Comparison of ENCODE assay signal across 24 mouse cellular contexts in the genomic region with DNA sequence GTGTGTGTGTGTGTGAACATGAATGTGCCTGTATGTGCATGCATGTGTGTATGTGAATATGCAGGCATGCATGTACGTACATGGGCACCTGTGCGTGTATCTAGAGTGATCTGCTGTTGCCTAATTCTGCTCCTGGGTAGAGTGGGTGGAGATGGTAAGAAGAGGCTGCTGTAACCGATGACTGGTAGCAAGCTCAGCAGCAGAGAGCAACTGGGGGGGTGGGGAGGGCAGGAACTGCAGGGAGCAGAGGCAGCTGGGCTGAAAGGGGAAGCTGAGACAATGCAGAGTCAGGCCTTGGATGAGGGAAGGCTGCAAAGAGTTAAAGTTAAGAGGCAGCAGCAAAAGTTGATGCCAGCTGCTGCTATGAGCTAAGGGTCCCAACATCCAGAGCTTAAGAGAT. TPM values are rescaled to one million over a fixed set of nuclear protein-coding genes. Genes with fewer than 3 reads are reported as not detected.
DNase-seq lines count a peak whose midpoint lies in the region; ATAC-seq and TF ChIP-seq lines count a peak whose summit lies in the region.
"Had no signal": no experiment of that assay in that cellular context is flagged by ENCODE, and none has a peak within 500 bp of the region (broad histone marks: within the 10 kb centered on the region; RNA-seq: fewer than 3 reads in every experiment).

No protein-coding gene starts in this region.

- H3K4me3 ChIP-seq in embryonic facial prominence, embryonic 10.5 days, result no peak overlapping the region
- peak overlapping the region; percentile 8 for H3K4me3 ChIP-seq in megakaryocyte, embryonic 14.5 days (replicated peaks)
- H3K4me3 ChIP-seq in stomach, postnatal 0 days (ENCODE audit: low read depth, low read length), result no peak overlapping the region
- H3K4me3 ChIP-seq in hindbrain, postnatal 0 days (ENCODE audit: low read length), result no peak overlapping the region
- H3K4me3 ChIP-seq: heart, embryonic 10.5 days; hindbrain, embryonic 15.5 days; intestine, embryonic 15.5 days; layer of hippocampus, adult 2 months; limb, embryonic 12.5 days; liver, embryonic 13.5 days; midbrain, embryonic 15.5 days; neural tube, embryonic 13.5 days had no signal

- no peak overlapping the region for H3K4me2 ChIP-seq in stomach, postnatal 0 days (replicated peaks; ENCODE audit: low read depth)
- no peak overlapping the region for H3K4me2 ChIP-seq in hindbrain, postnatal 0 days (ENCODE audit: low read depth, low read length)
- H3K4me2 ChIP-seq: hindbrain, embryonic 15.5 days; intestine, embryonic 15.5 days; limb, embryonic 12.5 days; liver, embryonic 13.5 days; lung, embryonic 14.5 days; midbrain, embryonic 15.5 days; neural tube, embryonic 13.5 days had no signal

- H3K27ac ChIP-seq in embryonic facial prominence, embryonic 10.5 days (replicated peaks), result peak overlapping the region; percentile 44; the same call in 1 of the 2 replicates
- peak overlapping the region; percentile 35; the same call in 1 of the 2 replicates for H3K27ac ChIP-seq in stomach, postnatal 0 days (replicated peaks)
- H3K27ac ChIP-seq in hindbrain, postnatal 0 days, result no peak overlapping the region
- H3K27ac ChIP-seq: heart, embryonic 10.5 days; hindbrain, embryonic 15.5 days; intestine, embryonic 15.5 days; layer of hippocampus, adult 2 months; limb, embryonic 12.5 days; liver, embryonic 13.5 days; midbrain, embryonic 15.5 days; neural tube, embryonic 13.5 days had no signal

- no peak for TF ChIP-seq EP300 in stomach, postnatal 0 days (optimal IDR thresholded peaks at IDR 0.05)

- peaks cover 4% of the 10 kb centered on the region for H3K27me3 ChIP-seq in embryonic facial prominence, embryonic 10.5 days (replicated peaks; ENCODE audit: low read depth, poor library complexity, severe bottlenecking)
- peaks cover 75% of the 10 kb centered on the region for H3K27me3 ChIP-seq in megakaryocyte, embryonic 14.5 days (replicated peaks)
- no peaks in the 10 kb centered on the region for H3K27me3 ChIP-seq in stomach, postnatal 0 days (ENCODE audit: control insufficient read depth, insufficient read depth, low read length)
- H3K27me3 ChIP-seq in hindbrain, postnatal 0 days (ENCODE audit: insufficient read depth, low read length), result no peaks in the 10 kb centered on the region
- H3K27me3 ChIP-seq: hindbrain, embryonic 15.5 days; intestine, embryonic 15.5 days; liver, embryonic 13.5 days; midbrain, embryonic 15.5 days; Patski had no signal

- 65% methylated on average over 3 of the region's 3 CpGs for WGBS in embryonic facial prominence, embryonic 10.5 days
- 54% methylated on average over 3 of the region's 3 CpGs for WGBS in stomach, postnatal 0 days
- 69% methylated on average over 3 of the region's 3 CpGs for WGBS in hindbrain, postnatal 0 days

- H3K9me3 ChIP-seq in embryonic facial prominence, embryonic 10.5 days, result no peaks in the 10 kb centered on the region
- H3K9me3 ChIP-seq in megakaryocyte, embryonic 14.5 days, result no peaks in the 10 kb centered on the region
- H3K9me3 ChIP-seq in stomach, postnatal 0 days (ENCODE audit: control insufficient read depth, low read length), result no peaks in the 10 kb centered on the region
- no peaks in the 10 kb centered on the region for H3K9me3 ChIP-seq in hindbrain, postnatal 0 days (ENCODE audit: low read length)
- H3K9me3 ChIP-seq: G1E; heart, embryonic 10.5 days; hindbrain, embryonic 15.5 days; intestine, embryonic 15.5 days; limb, embryonic 12.5 days; liver, embryonic 13.5 days; midbrain, embryonic 15.5 days; neural tube, embryonic 13.5 days had no signal

- peak; percentile 23 for DNase-seq in thymus, postnatal 4 days
- DNase-seq in thymus, postnatal 36 days, result no peak
- no peak for DNase-seq in embryonic facial prominence, embryonic 10.5 days (ENCODE audit: low spot score)
- DNase-seq in stomach, postnatal 0 days (ENCODE audit: low spot score), result no peak
- no peak for DNase-seq in kidney, adult 8-10 months
- DNase-seq in adrenal gland, postnatal 4 days (ENCODE audit: low spot score in 2 of 2), result no peak
- no peak for DNase-seq in hindbrain, postnatal 0 days (ENCODE audit: low spot score)
- DNase-seq: cerebellum, adult 8-10 months; cerebellum, postnatal 36 days; gastrocnemius, postnatal 36 days; heart, postnatal 4 days; kidney, postnatal 25 days; liver, embryonic 13.5 days had no signal

- no peak for ATAC-seq in stomach, postnatal 0 days (ENCODE audit: low FRiP score, low TSS enrichment)
- no peak for ATAC-seq in hindbrain, postnatal 0 days
- ATAC-seq: midbrain, embryonic 15.5 days; Patski had no signal

- H3K9ac ChIP-seq in stomach, postnatal 0 days (ENCODE audit: low read length), result no peak overlapping the region
- no peak overlapping the region for H3K9ac ChIP-seq in hindbrain, postnatal 0 days (replicated peaks; ENCODE audit: low read length)
- H3K9ac ChIP-seq: hindbrain, embryonic 15.5 days; intestine, embryonic 15.5 days; limb, embryonic 12.5 days; liver, embryonic 13.5 days; lung, embryonic 14.5 days; midbrain, embryonic 15.5 days; neural tube, embryonic 13.5 days had no signal

- TF ChIP-seq CTCF in stomach, postnatal 0 days (IDR thresholded peaks at IDR 0.05; ENCODE audit: low read depth), result no peak
- no peak for TF ChIP-seq CTCF in hindbrain, postnatal 0 days (IDR thresholded peaks at IDR 0.05; ENCODE audit: low read depth)

- H3K36me3 ChIP-seq in embryonic facial prominence, embryonic 10.5 days (replicated peaks), result no peaks in the 10 kb centered on the region
- H3K36me3 ChIP-seq in megakaryocyte, embryonic 14.5 days (replicated peaks; ENCODE audit: low read length), result no peaks in the 10 kb centered on the region
- H3K36me3 ChIP-seq in stomach, postnatal 0 days (ENCODE audit: control insufficient read depth, insufficient read depth, low read length), result no peaks in the 10 kb centered on the region
- H3K36me3 ChIP-seq in hindbrain, postnatal 0 days (ENCODE audit: insufficient read depth, low read length), result no peaks in the 10 kb centered on the region
- H3K36me3 ChIP-seq: G1E; heart, embryonic 10.5 days; hindbrain, embryonic 15.5 days; intestine, embryonic 15.5 days; limb, embryonic 12.5 days; liver, embryonic 13.5 days; midbrain, embryonic 15.5 days; neural tube, embryonic 13.5 days had no signal

- H3K4me1 ChIP-seq in embryonic facial prominence, embryonic 10.5 days, result peaks cover 27% of the 10 kb centered on the region
- H3K4me1 ChIP-seq in megakaryocyte, embryonic 14.5 days, result peaks cover 14% of the 10 kb centered on the region
- no peaks in the 10 kb centered on the region for H3K4me1 ChIP-seq in stomach, postnatal 0 days (replicated peaks; ENCODE audit: control insufficient read depth, insufficient read depth)
- H3K4me1 ChIP-seq in hindbrain, postnatal 0 days (ENCODE audit: insufficient read depth, low read length), result no peaks in the 10 kb centered on the region
- H3K4me1 ChIP-seq: hindbrain, embryonic 15.5 days; intestine, embryonic 15.5 days; liver, embryonic 13.5 days; midbrain, embryonic 15.5 days had no signal

RNA-seq across cellular contexts. Expression of gene Setd4, which starts 56.7 kb away (rescaled TPM):
- 15.6 and 17.7 TPM in 2 replicates for polyA plus RNA-seq in embryonic facial prominence, embryonic 10.5 days (2016; fragmentation: Nextera tagmentation; extraction: Ambion mirVana)
- 0.89 TPM in 1 of 2 replicates, not detected in the other for polyA plus RNA-seq in megakaryocyte, embryonic 14.5 days (2012; ENCODE audit: insufficient read depth, low replicate concordance)
- 20.9 and 24.7 TPM in 2 replicates for polyA plus RNA-seq in stomach, postnatal 0 days (2015; fragmentation: Nextera tagmentation; extraction: Ambion mirVana)
- 10 to 100 TPM; 11.0 to 11.1 TPM for total RNA-seq in adrenal gland, postnatal 4 days (2021)
- 10.3 and 29.0 TPM in 2 replicates for total RNA-seq in hindbrain, postnatal 0 days (2014; rRNA removed)
- polyA plus RNA-seq in hindbrain, postnatal 0 days (2015; fragmentation: Nextera tagmentation; extraction: Ambion mirVana), result 13.4 and 13.8 TPM in 2 replicates

RNA-seq across cellular contexts. Expression of gene Cbr1, which starts 58.5 kb away (rescaled TPM):
- polyA plus RNA-seq in embryonic facial prominence, embryonic 10.5 days (2016; fragmentation: Nextera tagmentation; extraction: Ambion mirVana), result 97.5 and 111 TPM in 2 replicates
- polyA plus RNA-seq in megakaryocyte, embryonic 14.5 days (2012; ENCODE audit: insufficient read depth, low replicate concordance), result 11.7 and 18.8 TPM in 2 replicates
- 411 and 426 TPM in 2 replicates for polyA plus RNA-seq in stomach, postnatal 0 days (2015; fragmentation: Nextera tagmentation; extraction: Ambion mirVana)
- 10 to 100 TPM; 69.3 to 79.6 TPM for total RNA-seq in adrenal gland, postnatal 4 days (2021)
- 76.3 and 96.9 TPM in 2 replicates for total RNA-seq in hindbrain, postnatal 0 days (2014; rRNA removed)
- 113 and 119 TPM in 2 replicates for polyA plus RNA-seq in hindbrain, postnatal 0 days (2015; fragmentation: Nextera tagmentation; extraction: Ambion mirVana)
